Mouse (Mus musculus): ENCODE results near the gene Arhgap27.

DNA sequence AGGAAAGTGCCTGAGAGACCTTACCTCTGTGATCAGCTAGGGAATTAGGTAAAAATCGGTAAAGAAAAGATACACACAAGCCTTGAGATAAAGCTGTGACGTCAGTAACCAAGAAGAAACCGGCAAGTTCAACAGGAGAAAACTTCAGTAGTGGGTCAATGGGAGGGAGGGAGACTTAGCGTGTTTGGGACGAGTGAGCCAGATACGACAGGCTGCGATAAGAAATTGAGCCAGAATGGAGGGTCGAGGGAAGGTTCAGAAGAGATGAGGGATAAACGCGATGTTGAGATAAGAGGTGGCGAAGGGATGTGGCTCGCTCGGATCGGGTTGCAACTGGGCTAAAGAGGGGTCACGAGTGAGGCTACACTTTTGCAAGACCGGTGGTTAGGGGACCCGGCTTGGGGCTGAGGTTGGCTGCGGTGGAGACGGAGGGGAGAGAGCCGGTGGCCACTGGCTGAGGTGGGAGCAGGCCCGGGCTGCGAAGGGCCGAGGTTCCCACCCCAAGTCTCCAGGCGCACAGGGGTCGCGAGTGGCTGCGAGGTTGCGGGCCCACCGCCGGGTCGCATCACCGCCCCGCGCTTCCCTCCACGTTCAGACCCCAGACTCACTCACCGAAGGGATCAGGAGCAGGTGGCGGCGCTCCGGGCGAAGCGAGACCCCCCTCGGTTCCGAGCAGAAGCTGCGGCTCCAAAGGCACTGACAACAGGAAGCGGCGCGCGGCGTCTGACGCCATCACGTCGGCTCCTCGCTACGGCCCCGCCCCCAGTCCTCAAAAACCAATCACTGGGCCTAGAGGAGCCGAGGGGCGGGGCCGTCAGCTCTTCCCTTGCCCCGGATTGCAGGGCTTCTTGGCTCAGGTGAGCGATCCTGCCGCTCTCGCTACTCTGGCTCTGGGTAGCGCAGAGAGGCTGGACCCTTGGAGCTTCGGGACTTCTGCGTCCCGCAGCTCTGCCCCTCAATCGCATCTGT, 48.8 kb upstream of the Arhgap27 start, which contains the start of gene Plekhm1:
- TF ChIP-seq CTCF (IDR thresholded peaks at IDR 0.05; ENCODE audit: borderline replicate concordance, insufficient read depth, low read depth, low read length) (no peak), POLR2A (IDR thresholded peaks at IDR 0.05; ENCODE audit: borderline replicate concordance, insufficient read depth, low read length) (peak; percentile 85)

All from cerebellum, adult 2 months (tissue).